Mouse (Mus musculus): ENCODE measurements around the gene Hist1h4k. TPM values are rescaled to one million over a fixed set of nuclear protein-coding genes. Genes with fewer than 3 reads are reported as not detected.
"Not testable (repeated sequence)": the region's sequence is repeated elsewhere in the genome, so short reads cannot be mapped to it uniquely, and the experiment has no call there.

The Hist1h4k gene
- total RNA-seq (2021): 10 to 100 TPM; 31.9 to 37.5 TPM
- long read RNA-seq, experiment 1: 0 reads
- long read RNA-seq, experiment 2: 0 reads

DNA sequence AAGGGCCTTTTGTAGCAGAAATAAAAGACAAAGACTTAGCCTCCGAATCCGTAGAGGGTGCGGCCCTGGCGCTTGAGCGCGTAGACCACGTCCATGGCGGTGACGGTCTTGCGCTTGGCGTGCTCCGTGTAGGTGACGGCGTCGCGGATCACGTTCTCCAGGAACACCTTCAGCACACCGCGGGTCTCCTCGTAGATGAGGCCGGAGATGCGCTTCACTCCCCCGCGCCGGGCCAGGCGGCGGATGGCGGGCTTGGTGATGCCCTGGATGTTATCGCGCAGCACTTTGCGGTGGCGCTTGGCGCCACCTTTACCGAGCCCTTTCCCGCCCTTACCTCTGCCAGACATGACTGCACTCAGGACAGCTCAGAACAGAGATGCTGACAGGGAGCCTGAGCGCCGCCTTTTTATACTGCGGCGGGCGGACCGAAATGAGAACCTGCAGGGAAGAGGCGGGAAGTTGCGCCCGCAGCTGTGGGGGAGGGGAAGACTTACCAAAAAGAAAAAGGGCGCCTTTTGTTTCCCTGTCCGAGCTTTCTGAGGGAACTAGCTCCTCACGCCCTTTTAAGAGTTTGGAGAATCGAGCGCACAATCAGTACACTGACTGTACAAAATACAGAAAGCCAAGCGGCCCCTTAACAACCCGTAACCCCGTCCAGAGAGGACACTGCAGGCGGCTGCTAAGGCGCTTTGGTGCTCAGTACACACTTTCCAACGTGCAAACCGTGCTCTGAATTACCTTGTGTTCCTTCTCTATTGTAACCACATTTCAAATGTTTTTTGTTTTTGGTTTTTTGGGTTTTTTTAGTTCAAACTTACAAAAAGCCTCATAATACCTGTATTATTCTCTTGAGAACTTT lies at the start of gene Hist1h4k:
Gene Hist1h4k (minus strand): TSS at position 347 of the 859 bp plus-strand sequence.
- DNase-seq: peak; percentile 79

- DNase-seq: not testable (repeated sequence)
Observed at GRCm38 (mm10) chr13:21797163-21797562, 46.9 kb upstream of the Hist1h4k start.

DNA sequence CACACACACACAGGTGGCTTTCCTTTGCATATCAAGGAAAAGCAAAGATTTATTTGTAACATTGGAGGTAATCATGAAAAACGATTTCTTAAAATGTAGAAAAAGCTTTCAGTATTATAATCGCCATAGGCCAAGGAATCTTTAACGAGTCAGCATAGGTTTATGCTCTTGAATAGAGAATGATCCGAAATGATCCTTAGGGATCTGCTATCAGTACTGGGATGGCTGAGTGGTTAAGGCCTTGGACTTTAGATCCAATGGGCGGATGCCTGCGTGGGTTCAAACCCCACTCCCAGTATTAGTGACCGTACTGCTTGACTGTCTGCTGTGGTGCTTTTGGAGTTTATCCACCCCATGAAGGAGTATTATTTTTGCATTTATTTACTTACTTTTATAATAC lies 45.3 kb upstream of the Hist1h4k start:
- DNase-seq: no peak

- DNase-seq: no peak
Observed at GRCm38 (mm10) chr13:21790601-21791283, 40.4 kb upstream of the Hist1h4k start.

DNA sequence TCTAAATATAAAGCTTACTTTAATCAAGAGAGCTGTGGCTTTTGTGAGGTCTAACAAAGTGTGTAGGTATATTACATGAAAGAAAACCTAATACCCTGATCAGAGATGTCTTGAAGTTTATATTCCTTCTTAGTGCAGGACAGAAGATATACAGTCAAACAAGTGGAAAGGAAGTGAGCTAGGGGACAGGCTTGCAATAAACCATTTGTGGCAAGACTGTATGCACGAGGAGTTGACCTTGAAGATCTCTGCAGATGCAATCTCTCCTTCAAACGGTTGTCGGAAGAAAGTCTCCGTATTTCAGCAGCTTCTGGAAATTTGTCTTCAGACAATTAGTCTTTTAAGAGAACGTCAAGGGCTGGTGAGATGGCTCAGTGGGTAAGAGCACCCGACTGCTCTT lies 39.6 kb upstream of the Hist1h4k start:
- no peak for DNase-seq

GRCm38 (mm10) chr13:21787760-21788593 lies 37.7 kb upstream of the Hist1h4k start:
- no peak for DNase-seq

DNA sequence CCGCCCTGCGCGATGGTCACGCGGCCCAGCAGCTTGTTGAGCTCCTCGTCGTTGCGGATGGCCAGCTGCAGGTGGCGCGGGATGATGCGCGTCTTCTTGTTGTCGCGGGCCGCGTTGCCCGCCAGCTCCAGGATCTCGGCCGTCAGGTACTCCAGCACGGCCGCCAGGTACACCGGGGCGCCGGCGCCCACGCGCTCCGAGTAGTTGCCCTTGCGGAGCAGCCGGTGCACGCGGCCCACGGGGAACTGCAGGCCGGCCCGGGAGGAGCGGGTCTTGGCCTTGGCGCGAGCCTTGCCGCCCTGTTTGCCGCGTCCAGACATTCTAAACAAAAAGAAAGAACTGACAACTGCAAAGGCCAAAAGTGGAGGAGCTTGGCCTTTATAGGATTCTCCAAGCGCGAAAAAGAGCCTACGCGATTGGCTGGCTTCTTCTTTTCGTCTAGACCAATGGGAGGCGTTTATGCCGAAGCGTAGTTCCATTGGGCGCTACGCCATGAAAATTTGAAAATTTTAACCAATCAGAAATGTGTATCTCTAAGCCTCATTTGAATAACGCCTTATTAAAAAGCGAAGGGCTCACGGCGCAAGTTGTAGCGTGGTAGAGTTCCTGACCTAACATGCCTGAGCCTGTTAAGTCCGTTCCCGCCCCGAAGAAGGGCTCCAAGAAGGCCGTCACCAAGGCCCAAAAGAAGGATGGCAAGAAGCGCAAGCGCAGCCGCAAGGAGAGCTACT lies 36.8 kb upstream of the Hist1h4k start, which contains the start of the genes Hist1h2an and Hist1h2bp:
Gene Hist1h2an (minus strand): TSS at position 320 of the 731 bp plus-strand sequence.
Gene Hist1h2bp (plus strand): TSS at position 563 of the 731 bp plus-strand sequence.
- DNase-seq: peak; percentile 81

GRCm38 (mm10) chr13:21786189-21786898 lies 36.0 kb upstream of the Hist1h4k start:
- DNase-seq: no peak

DNA sequence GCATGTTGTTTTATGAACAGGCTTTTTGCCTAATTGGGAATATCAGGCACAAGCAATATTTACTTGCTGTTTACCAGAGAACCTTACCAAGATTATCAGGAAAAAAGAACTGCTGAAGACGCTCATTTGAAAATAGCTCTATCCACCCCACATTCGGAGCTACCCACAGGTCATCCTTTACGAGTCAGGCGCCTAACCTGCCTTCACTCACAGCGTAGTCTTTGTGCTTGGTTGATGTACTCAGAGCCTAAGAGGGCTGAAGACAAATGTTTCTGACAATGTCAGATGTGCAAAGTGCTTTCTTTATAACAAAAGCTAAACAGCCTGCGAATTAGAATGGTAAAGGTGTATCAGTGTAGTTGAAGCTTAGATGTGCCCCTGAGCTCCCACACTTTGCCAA lies 34.0 kb upstream of the Hist1h4k start:
- DNase-seq: no peak

GRCm38 (mm10) chr13:21783734-21784161 lies 33.4 kb upstream of the Hist1h4k start:
- DNase-seq: no peak

DNA sequence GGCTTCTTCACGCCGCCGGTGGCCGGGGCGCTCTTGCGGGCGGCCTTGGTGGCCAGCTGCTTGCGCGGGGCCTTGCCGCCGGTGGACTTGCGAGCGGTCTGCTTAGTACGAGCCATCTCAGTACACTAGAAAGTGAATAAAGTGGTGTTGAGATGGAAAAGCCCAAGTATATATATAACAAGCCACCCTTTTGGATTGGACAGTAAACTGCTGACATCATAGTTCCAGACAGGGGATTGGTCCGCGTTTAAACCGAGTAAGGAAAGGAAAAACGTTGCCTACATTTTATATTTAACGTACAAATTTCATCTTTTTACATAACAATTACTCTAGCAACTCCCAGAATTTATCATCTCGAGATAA lies 32.9 kb upstream of the Hist1h4k start, which contains the start of gene Hist1h3i:
Gene Hist1h3i (minus strand): TSS at position 116 of the 363 bp plus-strand sequence.
- peak; percentile 17 for DNase-seq

DNA sequence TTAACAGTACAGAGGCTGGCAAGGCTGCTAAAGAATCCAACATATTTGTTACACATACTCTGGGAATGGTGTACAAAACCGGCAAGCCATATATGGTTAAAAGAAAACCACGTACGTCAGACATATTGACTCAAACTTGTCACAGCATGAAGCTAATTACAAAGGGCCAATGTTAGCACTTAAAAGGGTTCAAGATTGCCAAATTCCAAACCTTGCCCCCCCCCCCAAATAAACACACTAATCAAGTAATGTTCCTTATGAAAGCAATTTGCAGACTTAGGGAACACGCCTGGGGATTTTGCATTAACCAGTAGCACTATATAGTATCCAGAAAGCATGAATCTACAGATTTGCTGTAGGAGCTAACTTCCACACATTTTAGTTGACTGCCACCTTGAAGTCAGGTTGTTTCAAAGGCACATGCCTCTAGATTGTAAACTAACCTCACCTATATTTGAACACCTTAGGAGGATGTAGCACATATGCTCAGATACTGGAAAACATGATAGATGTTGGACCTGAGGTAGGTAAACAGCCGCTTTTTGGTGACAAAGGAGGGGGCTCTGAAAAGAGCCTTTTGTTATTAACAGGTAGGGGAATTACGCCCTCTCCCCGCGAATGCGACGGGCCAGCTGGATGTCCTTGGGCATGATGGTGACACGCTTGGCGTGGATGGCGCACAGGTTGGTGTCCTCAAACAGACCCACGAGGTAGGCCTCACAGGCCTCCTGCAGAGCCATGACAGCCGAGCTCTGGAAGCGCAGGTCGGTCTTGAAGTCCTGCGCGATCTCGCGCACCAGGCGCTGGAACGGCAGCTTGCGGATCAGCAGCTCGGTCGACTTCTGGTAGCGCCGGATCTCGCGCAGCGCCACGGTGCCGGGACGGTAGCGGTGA lies 32.3 kb upstream of the Hist1h4k start:
- DNase-seq: not testable (repeated sequence)

DNA sequence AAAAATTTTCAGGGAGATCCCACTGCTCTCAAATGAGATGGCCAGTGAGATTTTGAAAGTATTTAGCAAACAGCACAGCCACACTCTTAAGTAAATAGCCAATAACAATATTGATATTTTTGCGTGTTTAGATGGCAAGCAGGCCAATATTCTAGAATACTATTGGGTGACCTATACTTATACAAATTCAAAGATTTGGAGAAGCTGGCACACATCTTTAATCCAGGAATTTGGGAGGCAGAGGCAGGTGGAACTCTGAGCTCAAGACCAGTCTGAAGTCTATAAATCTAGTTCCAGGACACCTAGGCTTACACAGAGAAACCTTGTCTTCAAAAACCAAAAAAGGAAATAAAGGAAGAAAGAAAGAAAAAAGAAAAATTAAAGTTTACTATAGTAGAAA lies 31.3 kb upstream of the Hist1h4k start:
- no peak for DNase-seq

- no peak for DNase-seq
Observed at GRCm38 (mm10) chr13:21781021-21781555, 30.8 kb upstream of the Hist1h4k start.

- DNase-seq: peak; percentile 30
Observed at GRCm38 (mm10) chr13:21779767-21780731, 29.7 kb upstream of the Hist1h4k start, which contains the start of gene Hist1h1b. TSS of gene Hist1h1b (minus strand) at chr13:21780625.

DNA sequence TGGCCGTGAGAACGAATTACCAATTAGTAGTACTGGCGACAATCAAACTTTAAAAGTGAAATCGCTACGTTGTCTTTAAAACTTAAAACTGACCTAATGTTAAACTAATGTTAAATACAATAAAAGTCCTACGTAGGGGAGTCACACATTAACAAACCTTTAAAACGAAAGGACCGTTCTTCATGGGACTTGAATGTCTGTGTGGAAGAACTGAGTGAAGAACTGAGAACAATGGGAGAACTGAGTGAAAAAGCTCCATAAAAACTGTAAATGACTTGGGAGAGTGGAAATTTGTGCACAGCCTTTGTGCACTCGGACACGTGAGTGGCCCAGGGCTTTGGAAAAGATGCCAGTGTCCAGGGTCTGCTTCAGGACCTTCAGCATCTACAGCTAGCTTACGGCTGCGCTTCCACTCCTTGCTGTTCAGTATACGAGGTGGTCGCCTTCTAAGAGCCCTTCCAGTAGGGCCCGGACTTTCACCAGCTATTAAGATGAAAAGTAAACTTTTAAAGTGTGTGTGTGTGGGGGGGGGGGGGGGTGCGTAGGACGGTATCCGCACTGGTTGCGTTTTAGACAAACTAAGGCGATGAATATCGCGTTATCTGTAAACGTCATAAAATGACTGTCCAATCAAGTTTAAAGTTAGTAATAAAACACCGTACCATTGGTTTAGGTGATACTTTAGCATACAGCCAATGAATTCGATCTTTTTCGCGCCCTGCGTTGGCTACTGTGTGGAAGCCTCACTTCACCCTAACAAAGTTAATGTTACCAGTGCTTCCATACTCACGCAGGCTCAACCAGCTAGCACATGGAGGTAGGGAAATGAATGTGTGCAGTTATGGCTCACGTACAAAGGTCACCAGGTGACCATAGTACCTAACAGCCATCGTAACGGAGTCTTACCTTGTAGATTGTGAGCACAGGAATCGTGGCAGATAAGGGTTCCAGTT lies 28.8 kb upstream of the Hist1h4k start:
- peak; percentile 50 for DNase-seq

GRCm38 (mm10) chr13:21755707-21756106 lies 5.4 kb upstream of the Hist1h4k start:
- DNase-seq: no peak
